Comparison of ENCODE assay signal across 9 mouse cellular contexts in the genomic region with DNA sequence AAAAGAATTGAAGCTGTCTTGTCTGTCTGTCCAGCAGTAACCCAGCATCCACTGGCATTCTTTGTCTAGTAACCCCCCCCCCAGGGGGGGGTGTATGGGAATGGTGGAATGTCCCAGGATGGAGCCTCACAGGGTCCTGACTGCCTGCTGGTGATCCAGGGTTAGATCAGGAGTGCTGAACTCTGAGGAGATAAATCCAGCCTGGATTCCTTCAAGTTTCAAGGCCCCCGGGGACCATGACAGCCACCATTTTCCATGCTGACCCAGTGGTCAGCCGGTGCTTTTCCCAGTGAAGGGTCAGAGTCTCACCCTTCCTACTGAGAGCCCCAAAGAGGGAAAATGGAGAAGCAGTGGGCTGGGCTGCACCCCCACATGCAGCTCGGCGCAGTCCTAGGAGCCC. TPM values are rescaled to one million over a fixed set of nuclear protein-coding genes. Genes with fewer than 3 reads are reported as not detected.
DNase-seq lines count a peak whose midpoint lies in the region; ATAC-seq and TF ChIP-seq lines count a peak whose summit lies in the region.
"Had no signal": no experiment of that assay in that cellular context is flagged by ENCODE, and none has a peak within 500 bp of the region (broad histone marks: within the 10 kb centered on the region; RNA-seq: fewer than 3 reads in every experiment).

No protein-coding gene starts in this region.

- H3K4me3 ChIP-seq in heart, embryonic 14.5 days (ENCODE audit: control insufficient read depth in 1 of 2, insufficient read depth in 1 of 2, low read depth in 1 of 2, low read length in 2 of 2), result no peak overlapping the region
- H3K4me3 ChIP-seq in lung, embryonic 14.5 days (ENCODE audit: low read depth, low read length), result no peak overlapping the region
- no peak overlapping the region for H3K4me3 ChIP-seq in embryonic facial prominence, embryonic 14.5 days (ENCODE audit: low read depth, low read length)
- H3K4me3 ChIP-seq in liver, embryonic 13.5 days (replicated peaks), result no peak overlapping the region

- peaks cover 8% of the 10 kb centered on the region; the same call in 1 of the 2 replicates for H3K27me3 ChIP-seq in heart, embryonic 14.5 days (ENCODE audit: control insufficient read depth, insufficient read depth, low read length)
- H3K27me3 ChIP-seq in lung, embryonic 14.5 days (ENCODE audit: insufficient read depth, low read length), result peaks cover 5% of the 10 kb centered on the region; the same call in 1 of the 2 replicates
- H3K27me3 ChIP-seq in embryonic facial prominence, embryonic 14.5 days (replicated peaks; ENCODE audit: control insufficient read depth, insufficient read depth, low read length), result no peaks in the 10 kb centered on the region; the same call in 1 of the 2 replicates
- H3K27me3 ChIP-seq in liver, embryonic 13.5 days, result peaks cover 82% of the 10 kb centered on the region

- peaks cover 20% of the 10 kb centered on the region for H3K36me3 ChIP-seq in heart, embryonic 14.5 days (ENCODE audit: control insufficient read depth, insufficient read depth, low read length)
- H3K36me3 ChIP-seq in lung, embryonic 14.5 days (ENCODE audit: insufficient read depth), result peaks cover 47% of the 10 kb centered on the region
- peaks cover 37% of the 10 kb centered on the region for H3K36me3 ChIP-seq in embryonic facial prominence, embryonic 14.5 days (ENCODE audit: control insufficient read depth, insufficient read depth, low read length)
- H3K36me3 ChIP-seq in liver, embryonic 13.5 days, result no peaks in the 10 kb centered on the region

- H3K4me2 ChIP-seq in heart, embryonic 14.5 days (ENCODE audit: low read length), result peak overlapping the region; percentile 73; the same call in 1 of the 2 replicates
- peak overlapping the region; percentile 59; the same call in 1 of the 2 replicates for H3K4me2 ChIP-seq in lung, embryonic 14.5 days
- peak overlapping the region; percentile 60 for H3K4me2 ChIP-seq in embryonic facial prominence, embryonic 14.5 days (ENCODE audit: low read depth, low read length)
- H3K4me2 ChIP-seq in liver, embryonic 13.5 days, result peak overlapping the region; percentile 67

- peaks cover 19 to 45% of the 10 kb centered on the region in 2 experiments for H3K4me1 ChIP-seq in heart, embryonic 14.5 days (ENCODE audit: control insufficient read depth in 2 of 2, insufficient read depth in 2 of 2, low read length in 2 of 2)
- H3K4me1 ChIP-seq in lung, embryonic 14.5 days (ENCODE audit: insufficient read depth), result peaks cover 6% of the 10 kb centered on the region; the same call in 1 of the 2 replicates
- H3K4me1 ChIP-seq in embryonic facial prominence, embryonic 14.5 days (ENCODE audit: control insufficient read depth, insufficient read depth, low read length), result peaks cover 40% of the 10 kb centered on the region
- peaks cover 27% of the 10 kb centered on the region for H3K4me1 ChIP-seq in liver, embryonic 13.5 days (replicated peaks)

- H3K9me3 ChIP-seq in heart, embryonic 14.5 days (ENCODE audit: control insufficient read depth, low read length), result no peaks in the 10 kb centered on the region
- no peaks in the 10 kb centered on the region for H3K9me3 ChIP-seq in lung, embryonic 14.5 days (ENCODE audit: low read depth, low read length)
- H3K9me3 ChIP-seq in embryonic facial prominence, embryonic 14.5 days (ENCODE audit: control insufficient read depth, low read length), result no peaks in the 10 kb centered on the region
- no peaks in the 10 kb centered on the region for H3K9me3 ChIP-seq in liver, embryonic 13.5 days (replicated peaks)

- ATAC-seq in heart, embryonic 14.5 days (ENCODE audit: insufficient number of reproducible peaks, insufficient read depth, low FRiP score, low read depth), result no peak
- ATAC-seq in lung, embryonic 14.5 days (ENCODE audit: insufficient read depth), result no peak
- no peak for ATAC-seq in embryonic facial prominence, embryonic 14.5 days (ENCODE audit: low read depth)
- no peak for ATAC-seq in liver, embryonic 13.5 days (ENCODE audit: low read depth)
- ATAC-seq in activated CD4-positive, CD25-positive, alpha-beta regulatory T cell, adult 4 months, result no peak

- H3K27ac ChIP-seq in heart, embryonic 14.5 days (replicated peaks in 1 of 2; ENCODE audit: control insufficient read depth in 1 of 2, insufficient read depth in 1 of 2, low read depth in 2 of 2, low read length in 2 of 2), result no peak overlapping the region
- no peak overlapping the region; the same call in 1 of the 2 replicates for H3K27ac ChIP-seq in lung, embryonic 14.5 days (ENCODE audit: low read depth)
- no peak overlapping the region for H3K27ac ChIP-seq in embryonic facial prominence, embryonic 14.5 days (replicated peaks; ENCODE audit: low read depth, low read length)
- no peak overlapping the region for H3K27ac ChIP-seq in liver, embryonic 13.5 days

- WGBS in heart, embryonic 14.5 days, result 47% methylated on average over 4 of the region's 4 CpGs
- WGBS in lung, embryonic 14.5 days, result 42% methylated on average over 4 of the region's 4 CpGs
- WGBS in embryonic facial prominence, embryonic 14.5 days, result 46% methylated on average over 2 of the region's 4 CpGs
- 70% methylated on average over 4 of the region's 4 CpGs for WGBS in liver, embryonic 13.5 days (ENCODE audit: insufficient replicate concordance)

- DNase-seq in heart, postnatal 4 days, result no peak
- no peak for DNase-seq in lung, embryonic 14.5 days
- DNase-seq in lung, postnatal 4 days, result no peak
- DNase-seq in embryonic facial prominence, embryonic 14.5 days (ENCODE audit: low spot score), result no peak
- DNase-seq in liver, embryonic 13.5 days, result no peak
- DNase-seq: cerebellum, adult 9-11 months had no signal

- TF ChIP-seq CTCF in lung, embryonic 14.5 days (IDR thresholded peaks at IDR 0.05; ENCODE audit: low read depth), result no peak

- H3K9ac ChIP-seq in heart, embryonic 14.5 days (ENCODE audit: low read length), result peak overlapping the region; percentile 30; the same call in 1 of the 2 replicates
- H3K9ac ChIP-seq in lung, embryonic 14.5 days, result no peak overlapping the region
- H3K9ac ChIP-seq in embryonic facial prominence, embryonic 14.5 days (ENCODE audit: low read depth, low read length), result peak overlapping the region; percentile 20; the same call in 1 of the 2 replicates
- H3K9ac ChIP-seq in liver, embryonic 13.5 days, result no peak overlapping the region

RNA-seq across cellular contexts. Expression of a gene that starts 9.8 kb away (rescaled TPM):
- 4,569 and 4,875 TPM in 2 replicates for polyA plus RNA-seq in heart, embryonic 14.5 days (2014; fragmentation: Nextera tagmentation; extraction: Ambion mirVana)
- total RNA-seq in heart, postnatal 4 days (2021), result 1,000 to 10,000 TPM; 8,328 to 9,816 TPM
- polyA plus RNA-seq in lung, embryonic 14.5 days (2014; fragmentation: Nextera tagmentation; extraction: Ambion mirVana), result 1.9 TPM in 2 replicates
- polyA plus RNA-seq in embryonic facial prominence, embryonic 14.5 days (2014; fragmentation: Nextera tagmentation; extraction: Ambion mirVana), result 39.1 and 53.6 TPM in 2 replicates
- 0.56 and 5.4 TPM in 2 replicates for polyA plus RNA-seq in liver, embryonic 13.5 days (2015; fragmentation: Nextera tagmentation; extraction: Ambion mirVana)
- not detected for polyA plus RNA-seq in activated CD4-positive, CD25-positive, alpha-beta regulatory T cell, adult 4 months (2017; shearing (Covaris generic))
- polyA plus RNA-seq: erythroblast, embryonic 14.5 days had no signal

RNA-seq across cellular contexts. Expression of a gene that starts 15.1 kb away (rescaled TPM):
- 22.2 and 23.9 TPM in 2 replicates for polyA plus RNA-seq in heart, embryonic 14.5 days (2014; fragmentation: Nextera tagmentation; extraction: Ambion mirVana)
- 10 to 100 TPM; 16.4 to 19.3 TPM for total RNA-seq in heart, postnatal 4 days (2021)
- 88.6 and 97.8 TPM in 2 replicates for polyA plus RNA-seq in lung, embryonic 14.5 days (2014; fragmentation: Nextera tagmentation; extraction: Ambion mirVana)
- polyA plus RNA-seq in embryonic facial prominence, embryonic 14.5 days (2014; fragmentation: Nextera tagmentation; extraction: Ambion mirVana), result 97.5 and 98.0 TPM in 2 replicates
- polyA plus RNA-seq in liver, embryonic 13.5 days (2015; fragmentation: Nextera tagmentation; extraction: Ambion mirVana), result 4.7 and 5.8 TPM in 2 replicates
- not detected for polyA plus RNA-seq in activated CD4-positive, CD25-positive, alpha-beta regulatory T cell, adult 4 months (2017; shearing (Covaris generic))
- polyA plus RNA-seq: erythroblast, embryonic 14.5 days had no signal

Comparison
In these comparisons a context has a peak if more than half of its experiments do, and no peak if none do; other contexts are left out.
1. H3K9ac ChIP-seq: peak in heart, embryonic 14.5 days (single experiment) and embryonic facial prominence, embryonic 14.5 days (single experiment); none in lung, embryonic 14.5 days (single experiment) and liver, embryonic 13.5 days (single experiment).
2. RNA of a gene that starts 9.8 kb away (polyA plus RNA-seq): 4,569 to 4,875 TPM in heart, embryonic 14.5 days; 39.1 to 53.6 TPM in embryonic facial prominence, embryonic 14.5 days, 1.9 TPM in lung, embryonic 14.5 days, 0.56 to 5.4 TPM in liver, embryonic 13.5 days and not detected in activated CD4-positive, CD25-positive, alpha-beta regulatory T cell, adult 4 months; every median in the first group is over 10 times any median in the second.
3. Peak in every context shown above with its lines, with median percentiles within 50 percentile points of each other: H3K4me2 ChIP-seq.